Mouse (Mus musculus) stomach, postnatal 0 days (tissue): ENCODE measurements around the gene Myo9a.

Source experiments
- CTCF ChIP-seq: IDR thresholded peaks from 2 replicates; pipeline ENCODE4 v1.5.1; 2016; ENCODE audit warnings: antibody characterized with exemption, low read depth, mild to moderate bottlenecking, moderate library complexity
- EP300 ChIP-seq: optimal IDR thresholded peaks from 2 replicates; pipeline ENCODE3; 2016; ENCODE audit warnings: antibody characterized with exemption

DNA sequence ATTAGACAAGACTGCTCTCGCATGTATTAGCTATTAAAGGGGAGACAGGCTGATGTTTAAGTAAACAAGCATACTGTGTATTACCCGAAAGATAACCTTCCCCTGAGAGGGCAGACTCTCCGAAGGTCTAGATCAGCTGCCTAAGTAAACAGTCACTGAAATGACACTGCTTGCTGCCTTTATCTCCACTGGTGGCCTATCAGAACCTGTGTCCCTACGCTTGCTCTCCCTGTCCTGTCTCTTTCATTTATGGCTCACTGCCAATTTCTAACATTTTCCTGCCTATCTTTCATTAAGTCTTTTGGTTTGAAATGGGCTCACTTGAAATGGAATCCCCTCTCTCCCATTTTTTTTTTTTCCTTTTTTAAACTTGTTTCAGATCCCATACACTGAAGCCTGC lies 15.3 kb upstream of the Myo9a start:
- TF ChIP-seq EP300 = no peak
- no peak for TF ChIP-seq CTCF
